Mouse (Mus musculus) olfactory bulb, adult 2 months (tissue): ENCODE measurements around the gene Tcp11l2. TPM values are rescaled to one million over a fixed set of nuclear protein-coding genes. Genes with fewer than 3 reads are reported as not detected.

Source experiments
- H3K27ac ChIP-seq: fragments of 200-500 bp; 2 replicates; pipeline ENCODE4 v1.5.1; 2012; ENCODE audit warnings: low read depth, low read length; ENCODE audit not compliant: insufficient read depth
- H3K4me1 ChIP-seq: fragments of 200-500 bp; 2 replicates; pipeline ENCODE4 v1.6.1; 2012; ENCODE audit warnings: low read length; ENCODE audit not compliant: control insufficient read depth, insufficient read depth
- H3K4me3 ChIP-seq: fragments of 200-500 bp; 2 replicates; pipeline ENCODE4 v1.5.1; 2012; ENCODE audit warnings: mild to moderate bottlenecking, low read depth, low read length, moderate library complexity; ENCODE audit not compliant: insufficient read depth
- CTCF ChIP-seq: fragments of 200-500 bp; IDR thresholded peaks from 2 replicates; pipeline ENCODE4 v1.5.1; 2012; ENCODE audit warnings: low read depth, mild to moderate bottlenecking, low read length, moderate library complexity; ENCODE audit not compliant: insufficient read depth
- POLR2A ChIP-seq: fragments of 200-500 bp; IDR thresholded peaks from 2 replicates; pipeline ENCODE4 v1.6.1; 2012; ENCODE audit warnings: mild to moderate bottlenecking, low read depth, low read length, moderate library complexity; ENCODE audit not compliant: insufficient read depth
- WGBS: fragments of 180-500 bp; shearing (Covaris S2); methylation state at CpG from one replicate; pipeline ENCODE4 v1.1.7; 2018; 5-methylcytosine and 5-hydroxymethylcytosine counted together
- polyA plus RNA-seq: library from polyadenylated mRNA; stranded (reverse); fragments of >200 nt; gene quantifications from 2 replicates; pipeline ENCODE4 v1.2.4, GENCODE M21; 2012; ENCODE audit warnings: low replicate concordance; ENCODE audit not compliant: missing spikeins, insufficient read depth, insufficient read length

Gene Tcp11l2
- polyA plus RNA-seq, 1 experiment, result not detected

DNA sequence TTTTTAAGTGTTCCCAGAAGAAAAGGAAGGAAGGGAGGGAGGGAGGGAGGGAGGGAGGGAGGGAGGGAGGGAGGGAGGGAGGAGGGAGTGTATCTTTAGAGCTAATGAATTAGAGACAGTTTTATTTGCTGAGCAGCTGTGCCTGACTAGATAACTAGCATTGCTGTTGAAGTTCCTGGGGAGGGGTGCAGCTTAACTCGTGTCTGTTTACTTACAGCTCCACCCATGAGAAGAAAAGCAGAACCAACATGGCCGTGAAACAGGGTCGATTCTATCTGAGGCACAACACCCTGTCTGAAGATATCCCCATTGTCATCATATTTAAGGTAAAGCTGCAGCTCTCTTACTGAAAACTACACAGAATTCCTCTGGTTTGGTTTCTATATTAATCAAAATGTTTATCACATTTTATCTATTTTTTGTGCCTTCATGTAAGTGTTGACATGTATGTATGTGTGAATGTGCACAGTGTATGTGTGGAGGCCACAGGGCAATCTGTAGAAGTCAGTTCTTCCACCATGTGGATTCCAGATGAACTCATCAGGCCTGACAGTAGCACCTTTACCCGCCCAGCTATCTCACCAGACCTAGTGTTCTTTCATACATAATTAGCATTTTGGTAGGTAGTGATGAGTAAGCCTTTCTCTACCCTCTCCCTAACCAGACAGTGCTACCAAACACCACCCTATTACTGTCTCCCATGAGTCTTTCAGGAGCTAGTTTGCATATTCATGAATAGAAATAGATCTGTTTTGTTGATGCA, 63.3 kb downstream of the Tcp11l2 start:
- H3K4me1 ChIP-seq, result peaks cover 4% of the 10 kb centered on the region; the same call in 1 of the 2 replicates
- 42% methylated on average over 4 of the region's 4 CpGs for WGBS
- TF ChIP-seq CTCF, result no peak
- TF ChIP-seq POLR2A, result no peak
- H3K27ac ChIP-seq, result no peak overlapping the region; the same call in 1 of the 2 replicates
- H3K4me3 ChIP-seq, result no peak overlapping the region

DNA sequence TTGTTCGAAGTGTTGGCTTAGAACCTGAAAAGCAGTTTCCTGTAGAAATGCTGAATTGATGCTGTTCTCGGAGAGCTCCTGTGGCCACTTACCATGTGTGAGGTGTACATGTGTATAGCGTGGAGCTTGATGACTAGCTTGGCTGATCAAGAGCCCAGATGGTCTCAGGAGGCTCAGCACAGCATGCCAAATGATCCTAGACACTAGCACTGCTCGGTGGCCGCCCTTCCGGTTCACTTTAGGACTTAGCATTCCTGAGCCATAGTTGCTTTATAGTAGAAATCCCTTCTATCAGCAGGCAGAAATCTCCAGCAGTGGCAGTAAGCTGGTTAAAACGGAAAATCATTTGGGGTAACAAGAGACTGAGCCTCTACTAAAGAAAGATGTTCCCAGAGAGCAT, 64.4 kb downstream of the Tcp11l2 start:
- TF ChIP-seq POLR2A, result no peak
- no peak for TF ChIP-seq CTCF
- WGBS, result 88% methylated on average over 7 of the region's 7 CpGs

DNA sequence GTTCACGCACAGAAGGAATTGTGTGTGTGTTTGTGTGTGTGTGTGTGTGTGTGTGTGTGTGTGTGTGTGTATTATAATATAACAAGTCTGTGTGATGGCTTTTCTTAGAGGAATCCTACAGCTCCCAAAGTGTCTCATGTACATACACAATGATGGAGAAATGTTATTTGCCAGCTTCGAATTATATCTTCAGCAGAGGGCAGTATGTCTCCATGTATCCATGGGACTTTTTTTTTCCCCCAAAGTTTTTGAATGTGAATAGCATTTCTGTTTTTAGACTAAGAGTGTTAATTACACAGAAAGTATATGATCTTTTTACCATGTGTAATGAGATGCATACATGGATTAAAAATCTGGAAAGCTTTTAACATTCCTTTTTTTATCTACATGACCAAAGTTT, 65.2 kb downstream of the Tcp11l2 start:
- WGBS, result 71% methylated on average over 2 of the region's 2 CpGs

More for the DNA sequence above, 64.4 kb downstream of the Tcp11l2 start:
- Histone ChIP-seq H3K27ac (no peak overlapping the region), H3K4me1 (peaks cover 4% of the 10 kb centered on the region; the same call in 1 of the 2 replicates), H3K4me3 (no peak overlapping the region)

DNA sequence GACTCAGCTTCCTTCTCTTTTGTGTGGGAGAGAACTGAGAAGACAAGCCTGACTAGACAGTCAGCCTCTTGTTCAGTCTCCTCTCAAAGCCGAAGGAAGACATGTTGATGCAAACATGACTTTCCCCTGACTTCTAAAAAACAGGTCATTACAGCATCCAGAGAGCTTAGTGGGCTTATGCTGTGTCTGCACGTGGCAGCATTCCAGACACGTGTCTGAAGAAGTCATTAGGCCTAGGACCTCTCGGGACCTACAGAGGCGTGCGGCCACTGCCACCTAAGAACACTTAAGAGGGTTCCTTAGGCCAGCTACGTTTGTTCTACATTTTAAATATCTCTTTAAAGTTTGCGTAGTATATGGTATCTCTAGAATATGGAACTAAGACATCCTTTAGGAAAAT, 69.5 kb downstream of the Tcp11l2 start:
- Histone ChIP-seq H3K27ac (no peak overlapping the region), H3K4me3 (no peak overlapping the region), H3K4me1 (peaks cover 5% of the 10 kb centered on the region)
- TF ChIP-seq CTCF (no peak), POLR2A (no peak)
- WGBS, result 89% methylated on average over 8 of the region's 8 CpGs

More for the DNA sequence above, 65.2 kb downstream of the Tcp11l2 start:
- Histone ChIP-seq H3K4me3 (no peak overlapping the region), H3K4me1 (peaks cover 6% of the 10 kb centered on the region), H3K27ac (no peak overlapping the region)
- no peak for TF ChIP-seq CTCF
- TF ChIP-seq POLR2A, result no peak

DNA sequence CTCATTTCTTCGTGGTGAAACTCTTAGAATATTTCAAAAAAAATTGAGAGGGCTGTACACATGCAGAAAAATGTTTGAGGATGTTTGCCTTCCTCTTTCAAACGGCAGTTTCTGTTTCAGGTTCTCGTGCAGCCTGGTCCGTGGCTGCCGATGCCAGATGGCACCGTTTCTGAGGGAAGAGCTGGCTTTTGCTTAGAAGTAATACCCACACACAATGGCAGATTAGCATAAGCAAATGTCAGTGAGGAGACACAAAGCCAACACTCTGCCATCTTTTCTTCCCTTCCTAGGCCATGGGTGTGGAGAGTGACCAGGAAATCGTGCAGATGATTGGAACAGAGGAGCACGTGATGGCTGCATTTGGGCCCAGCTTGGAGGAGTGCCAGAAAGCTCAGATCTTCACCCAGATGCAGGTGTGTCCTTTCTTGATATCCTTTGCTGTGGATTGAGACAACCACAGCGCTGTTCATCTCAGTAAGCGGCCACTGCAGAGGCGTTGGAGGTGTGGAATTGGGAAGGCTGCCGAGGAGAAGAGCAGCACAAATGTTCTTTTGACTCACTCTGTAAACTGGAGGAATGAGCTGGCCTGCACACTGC, 70.2 kb downstream of the Tcp11l2 start:
- Histone ChIP-seq H3K4me3 (no peak overlapping the region), H3K4me1 (peaks cover 5% of the 10 kb centered on the region), H3K27ac (peak overlapping the region; percentile 49; the same call in 1 of the 2 replicates)
- 45% methylated on average over 12 of the region's 12 CpGs for whole genome bisulfite sequencing
- TF ChIP-seq POLR2A (no peak), CTCF (no peak)

DNA sequence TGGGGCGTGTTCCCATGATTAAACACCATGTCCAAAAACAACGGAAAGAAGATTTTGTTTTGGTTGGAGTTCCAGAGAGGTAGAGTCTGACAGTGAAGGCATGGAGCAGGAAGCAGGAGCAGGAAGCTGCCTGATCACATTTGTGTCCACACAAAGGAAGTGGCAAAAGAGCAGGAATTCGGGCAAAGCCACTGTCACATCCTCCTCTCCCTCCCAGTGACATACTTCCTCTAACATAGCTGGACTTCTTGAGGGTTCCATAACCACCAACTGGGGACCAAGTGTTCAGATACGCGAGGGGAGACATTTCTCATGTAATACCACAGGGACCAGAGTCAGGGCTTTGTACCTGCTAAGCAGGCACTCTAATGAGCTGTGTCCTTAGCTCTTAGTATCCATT, 70.8 kb downstream of the Tcp11l2 start:
- WGBS, result 89% methylated on average over 5 of the region's 5 CpGs
- TF ChIP-seq POLR2A (no peak), CTCF (no peak)
- Histone ChIP-seq H3K4me3 (no peak overlapping the region), H3K27ac (no peak overlapping the region), H3K4me1 (peaks cover 5% of the 10 kb centered on the region)

DNA sequence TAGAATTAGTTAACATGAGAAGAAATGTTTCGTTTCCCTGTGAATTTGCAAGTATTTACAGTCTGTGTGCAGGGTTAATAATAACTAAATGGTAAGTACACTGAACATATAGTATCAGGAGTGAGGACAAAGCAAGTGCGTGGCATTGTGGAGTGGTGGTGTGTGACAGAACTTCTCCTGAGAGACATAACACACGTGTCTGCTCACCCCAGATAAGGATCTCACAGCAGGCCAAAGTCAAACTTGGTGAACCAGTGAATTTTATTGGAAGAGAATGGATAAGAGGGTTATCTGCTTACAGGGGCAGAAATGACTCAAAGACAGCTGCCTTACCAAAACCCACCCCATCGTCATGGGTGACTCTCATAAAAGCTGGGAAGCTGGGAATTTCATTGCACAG, 72.5 kb downstream of the Tcp11l2 start:
- no peak for TF ChIP-seq CTCF
- TF ChIP-seq POLR2A, result no peak
- no peak overlapping the region for H3K4me3 ChIP-seq
- no peak overlapping the region for H3K27ac ChIP-seq
- 92% methylated on average over 4 of the region's 4 CpGs for WGBS
- peaks cover 5% of the 10 kb centered on the region for H3K4me1 ChIP-seq

DNA sequence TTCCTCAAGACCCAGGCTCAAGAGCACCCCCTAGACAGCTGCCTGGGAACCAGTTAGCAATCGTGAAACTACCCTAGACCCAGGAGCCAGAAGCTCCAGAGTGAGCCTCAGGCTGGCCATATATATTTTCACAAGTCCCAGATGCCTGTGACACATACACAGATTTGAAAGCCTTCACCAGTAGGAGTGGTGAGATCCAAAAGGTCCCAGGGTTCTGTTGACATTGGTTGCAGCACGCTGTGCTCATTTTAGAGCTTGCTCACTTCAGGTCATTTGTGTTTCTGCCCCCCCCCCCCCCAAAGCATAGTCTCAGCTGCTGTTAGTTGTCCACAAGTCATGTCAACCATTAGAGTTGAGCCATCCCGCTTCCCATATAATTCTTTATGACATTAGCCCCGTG, 77.6 kb downstream of the Tcp11l2 start:
- H3K4me1 ChIP-seq, result peaks cover 3% of the 10 kb centered on the region
- 94% methylated on average over 4 of the region's 4 CpGs for WGBS
- no peak for TF ChIP-seq CTCF
- TF ChIP-seq POLR2A, result no peak
- H3K4me3 ChIP-seq, result no peak overlapping the region
- H3K27ac ChIP-seq, result no peak overlapping the region

DNA sequence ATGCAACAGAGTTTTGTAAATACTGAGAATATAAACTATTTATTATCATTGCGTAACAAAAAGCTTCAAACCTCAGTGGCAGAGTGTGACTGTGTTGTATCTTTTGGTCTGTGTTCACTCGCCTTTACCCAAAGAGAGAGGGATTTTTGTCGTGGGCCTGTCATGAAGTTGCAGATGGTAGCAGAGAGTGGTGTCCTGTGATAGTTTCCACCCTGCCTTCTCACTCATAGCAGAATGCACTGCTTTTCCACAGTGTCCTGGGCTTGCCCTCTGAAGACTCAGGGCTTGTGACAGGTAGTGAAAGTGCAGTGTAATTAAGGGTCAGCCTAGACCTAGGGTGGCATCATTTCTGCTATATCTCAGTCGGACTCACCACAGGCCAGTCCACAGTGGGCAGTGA, 78.3 kb downstream of the Tcp11l2 start:
- 92% methylated on average over 4 of the region's 4 CpGs for WGBS
- Histone ChIP-seq H3K4me1 (peaks cover 3% of the 10 kb centered on the region), H3K27ac (no peak overlapping the region), H3K4me3 (no peak overlapping the region)
- TF ChIP-seq POLR2A (no peak), CTCF (no peak)

DNA sequence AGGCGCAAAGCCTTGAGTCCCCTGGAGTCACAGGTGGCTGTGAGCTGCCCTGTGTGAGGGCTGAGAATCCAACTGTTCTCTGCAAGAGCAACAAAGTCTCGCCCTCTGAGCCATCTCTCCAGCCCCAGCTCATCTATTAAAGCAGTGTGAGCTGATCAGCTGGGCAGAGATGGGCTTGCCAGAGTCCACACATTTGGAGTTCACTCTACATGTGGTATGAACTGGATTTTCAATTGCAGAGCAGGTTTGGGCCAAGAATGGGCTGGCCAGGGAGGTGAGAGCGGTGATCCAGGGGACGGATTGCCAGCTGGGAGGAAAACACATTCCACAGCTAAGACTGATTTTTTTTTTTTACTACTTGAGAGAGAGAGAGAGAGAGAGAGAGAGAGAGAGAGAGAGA, 80.2 kb downstream of the Tcp11l2 start:
- WGBS, result 87% methylated on average over 4 of the region's 4 CpGs

More for the DNA sequence above, 80.2 kb downstream of the Tcp11l2 start:
- TF ChIP-seq POLR2A, result no peak
- no peak for TF ChIP-seq CTCF
- H3K4me1 ChIP-seq, result peaks cover 3% of the 10 kb centered on the region
- no peak overlapping the region for H3K4me3 ChIP-seq
- H3K27ac ChIP-seq, result no peak overlapping the region
